Mouse (Mus musculus): ENCODE data around the gene Asb6. TPM values are rescaled to one million over a fixed set of nuclear protein-coding genes. Genes with fewer than 3 reads are reported as not detected.

Gene Asb6
- total and polyA plus RNA-seq, 3 experiments, result 21.9 to 30.0 (median 23.7) TPM

DNA sequence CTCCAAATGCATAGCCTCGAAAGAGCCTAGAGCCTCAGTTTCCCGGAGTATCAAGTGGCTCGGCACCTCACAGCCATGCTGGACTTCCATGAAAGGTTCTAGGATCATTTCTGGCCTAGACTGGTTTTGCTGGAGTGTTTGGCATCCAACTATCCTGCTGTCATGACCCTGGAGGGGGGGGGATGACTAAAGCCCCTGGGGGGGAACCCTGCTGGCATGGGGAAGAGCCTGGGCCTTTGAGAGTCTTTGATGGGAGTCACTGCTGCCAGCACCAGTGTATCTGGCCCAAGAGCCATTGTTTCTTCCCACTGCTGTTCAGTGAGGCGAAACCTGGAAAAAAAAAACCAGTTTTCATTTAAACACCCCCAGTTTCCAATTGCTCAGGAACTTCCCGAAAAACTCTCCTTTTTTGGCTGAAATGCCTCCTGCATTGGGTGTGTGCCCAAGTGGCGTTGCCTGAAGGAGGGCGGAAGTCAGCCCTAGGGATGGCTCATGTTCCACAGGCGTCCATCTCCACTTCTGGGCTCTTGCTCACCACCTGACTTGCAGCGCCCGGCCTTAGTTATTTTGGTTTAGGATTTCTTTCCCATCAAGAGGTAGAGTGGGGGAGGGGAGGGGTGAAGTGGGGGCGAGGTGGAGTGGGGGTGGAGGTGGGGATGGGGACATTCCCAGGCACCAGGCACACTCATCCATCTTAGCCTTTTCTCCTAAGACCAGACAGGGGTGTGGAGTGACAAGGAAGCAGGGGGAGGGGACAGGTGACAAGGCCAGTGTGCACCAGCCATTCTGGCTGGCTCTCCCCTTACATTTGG, 45.7 kb upstream of the Asb6 start:
- in situ Hi-C loops (cut with MboI; ENCODE audit: low pct_ligation_motif_present, low pct_unique_long_range_greater_than_20kb, low sequenced_read_pairs) (no loop called here), dilution Hi-C loops (cut with MboI; ENCODE audit: extremely low pct_ligation_motif_present, extremely low pct_unique_long_range_greater_than_20kb, low sequenced_read_pairs) (no loop called here)
- no peak overlapping the region for H3K4me3 ChIP-seq (replicated peaks in 1 of 3; ENCODE audit: low read depth in 2 of 3, low read length in 2 of 3, poor library complexity in 1 of 3)
- peaks cover 89% of the 10 kb centered on the region for H3K27me3 ChIP-seq (replicated peaks)
- H3K4me2 ChIP-seq (ENCODE audit: insufficient read depth, low read depth, poor library complexity, severe bottlenecking), result no peak overlapping the region
- TF ChIP-seq POLR2A (IDR thresholded peaks at IDR 0.05; ENCODE audit: low read depth, low read length) (no peak), GABPA (IDR thresholded peaks at IDR 0.05; ENCODE audit: insufficient replicate concordance, low read depth, low read length) (no peak), E2F4 (IDR thresholded peaks at IDR 0.05; ENCODE audit: insufficient replicate concordance, low read depth, low read length) (no peak), EP300 (IDR thresholded peaks at IDR 0.05; ENCODE audit: low read length) (no peak), JUND (conservative IDR thresholded peaks at IDR 0.05; ENCODE audit: low read depth, low read length) (no peak), KAT2A (IDR thresholded peaks at IDR 0.05; ENCODE audit: insufficient replicate concordance, low read length) (no peak), MAFK (IDR thresholded peaks at IDR 0.05; ENCODE audit: insufficient replicate concordance, low read length) (no peak), TCF12 (IDR thresholded peaks at IDR 0.05; ENCODE audit: low read depth, low read length) (no peak), JUN (IDR thresholded peaks at IDR 0.05; ENCODE audit: insufficient read depth, low read depth, low read length) (no peak), MEF2A (IDR thresholded peaks at IDR 0.05; ENCODE audit: borderline replicate concordance, low read depth, low read length) (no peak), ETS1 (conservative IDR thresholded peaks at IDR 0.05; ENCODE audit: low read depth, low read length) (no peak), UBTF (IDR thresholded peaks at IDR 0.05; ENCODE audit: low read depth, low read length) (no peak), MAX (IDR thresholded peaks at IDR 0.05; ENCODE audit: low read length) (no peak), MYC (IDR thresholded peaks at IDR 0.05; ENCODE audit: low read depth, low read length) (no peak), RAD21 (IDR thresholded peaks at IDR 0.05; ENCODE audit: low read depth, low read length) (no peak)
- no peaks in the 10 kb centered on the region for H3K9me3 ChIP-seq (replicated peaks; ENCODE audit: low read length)
- no peaks in the 10 kb centered on the region for H3K79me2 ChIP-seq (replicated peaks; ENCODE audit: control insufficient read depth, extremely low read depth, insufficient read depth, poor library complexity, severe bottlenecking)
- DNase-seq (ENCODE audit: extremely low read depth), result no peak
- peaks cover 0 to 8% of the 10 kb centered on the region in 2 experiments; a peak in 3 of 4 replicates for H3K4me1 ChIP-seq (ENCODE audit: control insufficient read depth in 1 of 2, insufficient read depth in 2 of 2)
- H3K27ac ChIP-seq (ENCODE audit: insufficient read depth, low read depth), result no peak overlapping the region
- H3K9ac ChIP-seq (ENCODE audit: insufficient read depth, low read depth), result no peak overlapping the region
- H3K36me3 ChIP-seq (replicated peaks in 1 of 2; ENCODE audit: control insufficient read depth in 1 of 2, insufficient read depth in 1 of 2, low read length in 1 of 2), result no peaks in the 10 kb centered on the region

DNA sequence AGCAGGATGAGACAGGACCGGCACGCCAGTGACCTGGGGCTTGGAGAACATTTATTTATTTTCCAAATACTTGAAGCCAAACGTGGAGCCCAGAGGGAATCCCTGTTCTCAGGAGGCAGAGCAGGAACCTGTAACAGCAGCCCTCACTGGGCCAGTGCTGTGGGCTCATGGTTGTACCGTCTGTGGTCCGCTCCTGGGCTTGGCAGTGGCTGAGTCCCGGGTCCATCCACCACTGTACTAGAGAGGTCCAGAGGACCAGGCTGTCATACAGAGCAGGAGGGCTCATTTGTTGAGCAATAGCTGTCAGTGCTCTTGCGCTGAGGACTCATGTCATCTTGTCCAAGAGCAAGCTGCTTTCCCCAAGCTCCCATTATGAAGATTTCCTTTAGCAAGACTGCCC, 45.0 kb upstream of the Asb6 start:
- no peak for DNase-seq (ENCODE audit: extremely low read depth)
- no peak overlapping the region for H3K4me3 ChIP-seq (replicated peaks in 1 of 3; ENCODE audit: low read depth in 2 of 3, low read length in 2 of 3, poor library complexity in 1 of 3)
- no peak overlapping the region for H3K27ac ChIP-seq (ENCODE audit: insufficient read depth, low read depth)
- H3K79me2 ChIP-seq (replicated peaks; ENCODE audit: control insufficient read depth, extremely low read depth, insufficient read depth, poor library complexity, severe bottlenecking), result no peaks in the 10 kb centered on the region
- dilution Hi-C loops (cut with MboI; ENCODE audit: extremely low pct_ligation_motif_present, extremely low pct_unique_long_range_greater_than_20kb, low sequenced_read_pairs) (no loop called here), in situ Hi-C loops (cut with MboI; ENCODE audit: low pct_ligation_motif_present, low pct_unique_long_range_greater_than_20kb, low sequenced_read_pairs) (no loop called here)
- TF ChIP-seq JUN (IDR thresholded peaks at IDR 0.05; ENCODE audit: insufficient read depth, low read depth, low read length), result no peak
- TF ChIP-seq USF1 (IDR thresholded peaks at IDR 0.05; ENCODE audit: low read depth, low read length), result no peak
- no peak for TF ChIP-seq MXI1 (IDR thresholded peaks at IDR 0.05; ENCODE audit: low read depth, low read length)
- no peak for TF ChIP-seq GABPA (IDR thresholded peaks at IDR 0.05; ENCODE audit: insufficient replicate concordance, low read depth, low read length)
- TF ChIP-seq NRF1 (IDR thresholded peaks at IDR 0.05; ENCODE audit: low read depth, low read length), result no peak
- no peak for TF ChIP-seq E2F4 (IDR thresholded peaks at IDR 0.05; ENCODE audit: insufficient replicate concordance, low read depth, low read length)
- no peak for TF ChIP-seq NELFE (IDR thresholded peaks at IDR 0.05; ENCODE audit: low read depth, low read length)
- TF ChIP-seq UBTF (IDR thresholded peaks at IDR 0.05; ENCODE audit: low read depth, low read length), result no peak
- no peak for TF ChIP-seq BHLHE40 (IDR thresholded peaks at IDR 0.05; ENCODE audit: low read depth, low read length)
- no peak for TF ChIP-seq CTCF (conservative IDR thresholded peaks at IDR 0.05 in 1 of 2, IDR thresholded peaks at IDR 0.05 in 1 of 2; ENCODE audit: low read depth in 2 of 2, low read length in 2 of 2)
- TF ChIP-seq USF2 (conservative IDR thresholded peaks at IDR 0.05; ENCODE audit: low read depth, low read length), result no peak
- no peak for TF ChIP-seq TCF12 (IDR thresholded peaks at IDR 0.05; ENCODE audit: low read depth, low read length)
- TF ChIP-seq ETS1 (conservative IDR thresholded peaks at IDR 0.05; ENCODE audit: low read depth, low read length), result no peak
- no peak for TF ChIP-seq MAZ (IDR thresholded peaks at IDR 0.05; ENCODE audit: low read depth, low read length)
- TF ChIP-seq MYC (IDR thresholded peaks at IDR 0.05; ENCODE audit: low read depth, low read length), result no peak
- no peak for TF ChIP-seq EP300 (IDR thresholded peaks at IDR 0.05; ENCODE audit: low read length)
- no peaks in the 10 kb centered on the region for H3K9me3 ChIP-seq (replicated peaks; ENCODE audit: low read length)
- H3K9ac ChIP-seq (ENCODE audit: insufficient read depth, low read depth), result no peak overlapping the region
- no peaks in the 10 kb centered on the region for H3K36me3 ChIP-seq (replicated peaks in 1 of 2; ENCODE audit: control insufficient read depth in 1 of 2, insufficient read depth in 1 of 2, low read length in 1 of 2)
- H3K27me3 ChIP-seq (replicated peaks), result peaks cover 88% of the 10 kb centered on the region
- H3K4me1 ChIP-seq (ENCODE audit: control insufficient read depth in 1 of 2, insufficient read depth in 2 of 2), result peaks cover 0 to 8% of the 10 kb centered on the region in 2 experiments; a peak in 3 of 4 replicates
- no peak overlapping the region for H3K4me2 ChIP-seq (ENCODE audit: insufficient read depth, low read depth, poor library complexity, severe bottlenecking)
